Mouse (Mus musculus) megakaryocyte progenitor cell, adult 5-6 weeks (primary cell): Measurements from ENCODE around the gene Prkce. TPM values are rescaled to one million over a fixed set of nuclear protein-coding genes. Genes with fewer than 3 reads are reported as not detected.

Experiments
- ATAC-seq: replicated peaks from 2 replicates; pipeline ENCODE4 v1.8.0; 2016; ENCODE audit warnings: mild to moderate bottlenecking, moderate TSS enrichment, inconsistent platforms; ENCODE audit not compliant: poor library complexity
- total RNA-seq, 2 experiments: library from RNA; stranded (forward) in 1 of 2; stranded (reverse) in 1 of 2; fragments of 157-497, 149-512 nt in 1 of 2; fragments of 200-1000 nt in 1 of 2; gene quantifications; 2 replicates each; pipeline versions ENCODE4 v1.2.3 to v1.2.4; 2015 to 2017

Gene Prkce
- total RNA-seq, 2 experiments from 2014 or later, result 1.7 to 4.8 TPM

GRCm38 (mm10) chr17:86499359-86500045 is 331.9 kb downstream of the Prkce start:
- no peak for ATAC-seq

GRCm38 (mm10) chr17:86501393-86501792 is 333.8 kb downstream of the Prkce start:
- no peak for ATAC-seq

- ATAC-seq, result no peak
These were observed 335.8 kb downstream of the Prkce start for GRCm38 (mm10) chr17:86503208-86503897.

GRCm38 (mm10) chr17:86505183-86505631 is 337.6 kb downstream of the Prkce start, which contains the start of gene Gm10309:
Gene Gm10309, minus strand, starts transcription at chr17:86505232.
- ATAC-seq, result no peak

- ATAC-seq, result no peak
These were observed 339.3 kb downstream of the Prkce start for GRCm38 (mm10) chr17:86506881-86507280.

GRCm38 (mm10) chr17:86507342-86508211 is 340.0 kb downstream of the Prkce start:
- no peak for ATAC-seq

- ATAC-seq, result no peak
These were observed 340.6 kb downstream of the Prkce start for GRCm38 (mm10) chr17:86508212-86508490.

GRCm38 (mm10) chr17:86509871-86510270 is 342.3 kb downstream of the Prkce start:
- no peak for ATAC-seq

- no peak for ATAC-seq
These were observed 347.5 kb downstream of the Prkce start for GRCm38 (mm10) chr17:86514974-86515620.

GRCm38 (mm10) chr17:86516630-86517029 is 349.0 kb downstream of the Prkce start:
- ATAC-seq, result no peak

- ATAC-seq, result no peak; the same call in 1 of the 2 replicates
These were observed 351.0 kb downstream of the Prkce start for GRCm38 (mm10) chr17:86518604-86519003.

GRCm38 (mm10) chr17:86521252-86521651 is 353.7 kb downstream of the Prkce start:
- no peak for ATAC-seq

GRCm38 (mm10) chr17:86522649-86523048 is 355.1 kb downstream of the Prkce start:
- ATAC-seq, result no peak

- no peak for ATAC-seq
These were observed 355.8 kb downstream of the Prkce start for GRCm38 (mm10) chr17:86523374-86523773.

- ATAC-seq, result no peak
These were observed 356.3 kb downstream of the Prkce start for GRCm38 (mm10) chr17:86523843-86524242.

GRCm38 (mm10) chr17:86525075-86525474 is 357.5 kb downstream of the Prkce start:
- ATAC-seq, result no peak

- no peak for ATAC-seq
These were observed 358.4 kb downstream of the Prkce start for GRCm38 (mm10) chr17:86526016-86526415.

- no peak for ATAC-seq
These were observed 359.7 kb downstream of the Prkce start for GRCm38 (mm10) chr17:86527298-86527697.

GRCm38 (mm10) chr17:86529003-86529402 is 361.4 kb downstream of the Prkce start:
- no peak for ATAC-seq

- no peak for ATAC-seq
These were observed 361.8 kb downstream of the Prkce start for GRCm38 (mm10) chr17:86529411-86529810.

- no peak for ATAC-seq
These were observed 363.6 kb downstream of the Prkce start for GRCm38 (mm10) chr17:86531231-86531630.
